Mouse (Mus musculus) thymus, postnatal 25 days (tissue): ENCODE measurements around the gene Platr25.
A peak's percentile ranks its signal among the peaks of the same experiment; 100 is the strongest.
"Not testable (repeated sequence)": the region's sequence is repeated elsewhere in the genome, so short reads cannot be mapped to it uniquely, and the experiment has no call there.

Experiments used
- DNase-seq: peaks from one replicate; pipeline ENCODE4 v3.0.0; 2022

Platr25 gene

DNA sequence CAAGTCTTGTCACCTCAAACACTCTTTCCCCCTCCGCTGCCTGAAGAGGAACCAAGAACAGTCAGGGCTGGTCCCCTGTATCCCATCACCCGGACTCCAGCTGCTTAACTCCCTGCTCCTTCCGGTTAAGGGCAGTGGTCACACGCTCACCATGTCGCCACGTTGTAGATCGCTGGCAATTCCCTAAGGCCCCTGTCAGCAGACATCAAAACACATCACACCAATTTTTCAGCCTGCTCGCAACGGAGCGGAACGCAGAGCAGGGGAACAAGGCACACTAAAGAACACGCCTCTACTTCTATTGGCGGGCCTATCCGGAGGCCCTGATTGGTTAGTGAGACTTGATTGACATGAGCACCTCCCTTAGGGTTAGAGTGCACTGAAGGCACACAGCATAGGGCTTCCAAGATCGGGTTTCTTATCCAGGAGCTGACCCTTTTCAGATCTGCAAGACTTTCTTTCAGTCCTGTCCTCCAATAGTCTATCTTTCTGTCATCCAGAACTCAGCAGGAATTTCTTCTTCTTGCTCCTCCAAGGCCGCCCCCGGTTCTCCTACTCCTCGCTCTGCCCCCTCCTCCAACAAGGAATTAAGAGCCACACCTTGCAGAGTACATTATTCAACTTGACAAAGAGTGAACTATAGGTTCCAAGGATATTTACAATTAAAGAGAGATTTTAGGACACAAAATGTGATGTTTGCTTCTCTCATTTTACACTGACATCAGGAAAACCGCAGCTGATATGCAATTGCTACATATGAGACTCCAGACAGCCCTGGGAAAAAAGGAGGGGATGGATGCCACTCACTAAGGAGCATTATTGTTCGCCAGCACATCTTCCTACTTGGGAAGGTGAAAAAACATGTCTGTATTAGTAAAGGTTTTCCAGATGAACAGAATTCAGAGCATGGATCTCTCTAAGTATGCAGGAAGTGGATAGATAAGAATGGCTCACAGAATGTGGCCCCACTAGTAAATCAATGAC is at the start of gene Platr25:
TSS of gene Platr25 (minus strand) at position 278 of the 984 bp plus-strand sequence.
- DNase-seq: peak; percentile 74

DNA sequence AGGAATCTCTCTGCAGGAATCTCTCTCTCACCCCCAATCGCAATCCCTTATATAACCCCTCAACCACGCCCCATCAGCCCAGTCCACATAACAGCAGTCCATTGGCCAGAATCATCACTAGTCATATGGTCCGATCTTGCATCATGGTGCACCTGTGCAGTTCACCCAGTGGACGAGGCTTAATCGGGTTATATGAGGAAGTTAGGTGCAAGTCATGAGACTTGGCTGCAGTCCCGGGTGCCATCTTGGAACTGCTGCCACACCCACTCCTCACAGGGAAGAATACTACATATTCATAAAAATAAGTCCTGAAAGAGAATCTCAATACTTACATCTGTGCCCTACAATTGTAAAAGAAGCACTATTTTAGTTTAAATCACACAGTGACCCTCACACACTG is 47.5 kb upstream of the Platr25 start:
- DNase-seq: not testable (repeated sequence)

DNA sequence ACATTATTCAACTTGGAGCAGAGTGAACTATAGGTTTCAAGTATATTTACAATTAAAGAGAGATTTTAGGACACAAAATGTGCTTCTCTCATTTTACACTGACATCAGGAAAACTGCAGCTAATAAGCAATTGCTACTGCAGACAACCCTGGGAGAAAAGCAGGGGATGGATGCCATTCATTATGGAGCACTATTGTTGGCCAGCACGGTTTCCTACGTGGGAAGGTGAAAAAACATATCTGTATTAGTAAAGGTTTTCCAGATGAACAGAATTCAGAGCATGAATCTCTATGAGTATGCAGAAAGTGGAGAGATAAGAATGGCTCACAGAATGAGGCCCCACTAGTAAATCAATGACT is 25.6 kb upstream of the Platr25 start:
- DNase-seq: not testable (repeated sequence)

DNA sequence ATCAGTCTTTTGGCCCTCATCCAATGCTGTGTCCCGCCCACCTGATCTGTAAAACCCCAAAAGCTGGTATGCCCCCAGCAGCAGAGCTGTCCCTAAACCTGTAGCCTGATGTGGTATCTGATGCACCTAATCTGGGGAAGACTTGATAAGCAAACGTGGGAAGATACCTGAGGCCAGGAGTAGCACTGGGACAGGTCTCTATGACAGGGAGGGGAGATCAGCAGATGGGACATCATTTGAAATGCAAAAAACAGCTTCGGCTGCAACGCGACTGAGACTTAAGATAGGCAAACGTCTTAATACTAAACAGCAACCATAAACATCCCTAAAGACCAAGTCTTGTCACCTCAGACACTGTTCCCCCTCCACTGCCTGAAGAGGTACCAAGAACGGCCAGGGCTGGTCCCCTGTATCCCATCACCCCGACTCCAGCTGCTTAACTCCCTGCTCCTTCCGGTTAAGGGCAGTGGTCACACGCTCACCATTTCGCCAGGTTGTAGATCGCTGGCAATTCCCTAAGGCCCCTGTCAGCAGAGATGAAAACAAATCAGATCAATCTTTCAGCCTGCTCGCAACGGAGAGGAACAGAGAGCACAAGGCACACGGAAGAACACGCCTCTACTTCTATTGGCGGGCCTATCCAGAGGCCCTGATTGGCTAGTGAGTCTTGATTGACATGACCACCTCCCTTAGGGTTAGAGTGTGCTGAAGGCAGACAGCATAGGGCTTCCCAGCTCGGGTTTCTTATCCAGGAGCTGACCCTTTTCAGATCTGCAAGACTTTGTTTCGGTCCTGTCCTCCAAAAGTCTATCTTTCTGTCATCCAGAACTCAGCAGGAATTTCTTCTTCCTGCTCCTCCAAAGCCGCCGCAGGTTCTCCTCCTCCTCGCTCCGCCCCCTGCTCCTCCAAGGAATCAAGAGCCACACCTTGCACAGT is 25.0 kb upstream of the Platr25 start, which contains the start of gene Gm5141:
TSS of gene Gm5141 (minus strand) at position 610 of the 936 bp plus-strand sequence.
- peak; percentile 57 for DNase-seq

DNA sequence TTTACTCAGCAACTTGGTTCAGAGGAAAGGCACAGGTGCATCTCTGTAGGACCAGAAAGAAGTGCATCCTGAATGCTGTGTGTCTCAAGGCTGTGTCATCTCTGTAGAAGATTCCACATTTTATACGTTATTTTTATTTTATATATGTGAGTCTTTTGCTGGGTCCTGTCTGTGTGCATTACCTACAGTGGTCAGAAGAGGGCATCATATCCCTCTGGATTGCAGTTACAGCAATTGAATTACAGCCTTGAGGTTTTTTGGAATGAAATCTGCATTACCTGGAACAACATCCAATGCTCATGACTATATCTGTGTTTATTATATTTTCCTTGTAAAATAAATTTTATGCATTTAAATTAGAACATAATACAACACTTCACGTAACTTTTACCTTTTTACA is 3.3 kb upstream of the Platr25 start:
- peak; percentile 42 for DNase-seq

DNA sequence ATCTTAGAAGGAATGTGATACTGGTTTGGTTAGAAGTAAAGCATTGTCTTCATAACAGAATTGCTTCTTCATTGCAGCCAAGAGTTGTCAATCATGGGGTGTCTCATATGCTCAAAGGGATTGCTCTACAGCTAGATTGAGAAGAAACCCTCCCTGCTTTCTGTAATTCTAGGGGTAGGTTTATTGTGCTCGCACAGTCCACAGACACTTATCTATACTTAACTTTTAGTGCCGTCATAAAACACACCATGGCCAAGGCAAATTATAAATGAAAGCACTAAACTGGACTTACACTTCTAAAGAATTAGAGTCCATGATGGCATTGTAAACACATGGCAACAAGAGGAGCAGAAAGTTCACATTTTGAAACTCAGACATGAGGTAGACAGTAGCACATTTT is 27.2 kb downstream of the Platr25 start:
- no peak for DNase-seq

DNA sequence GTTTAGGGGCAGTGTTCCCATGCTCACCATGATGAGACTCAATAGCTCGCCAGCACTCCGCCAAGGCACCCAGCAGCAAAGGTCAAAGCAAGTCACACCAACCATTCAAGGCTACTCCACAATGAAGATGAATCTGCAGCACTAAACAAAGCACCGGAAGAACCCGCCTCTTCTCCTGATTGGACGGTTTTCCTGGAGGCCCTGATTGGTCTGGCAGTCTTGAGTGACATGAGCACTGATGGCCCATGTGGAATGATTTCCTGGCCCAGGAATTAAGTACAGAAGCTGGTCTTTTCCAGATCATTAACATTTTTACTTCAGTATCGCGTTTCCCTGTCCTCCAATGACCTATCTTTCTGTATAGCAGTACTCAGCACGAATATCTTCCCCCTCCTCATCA is 47.9 kb downstream of the Platr25 start:
- not testable (repeated sequence) for DNase-seq

DNA sequence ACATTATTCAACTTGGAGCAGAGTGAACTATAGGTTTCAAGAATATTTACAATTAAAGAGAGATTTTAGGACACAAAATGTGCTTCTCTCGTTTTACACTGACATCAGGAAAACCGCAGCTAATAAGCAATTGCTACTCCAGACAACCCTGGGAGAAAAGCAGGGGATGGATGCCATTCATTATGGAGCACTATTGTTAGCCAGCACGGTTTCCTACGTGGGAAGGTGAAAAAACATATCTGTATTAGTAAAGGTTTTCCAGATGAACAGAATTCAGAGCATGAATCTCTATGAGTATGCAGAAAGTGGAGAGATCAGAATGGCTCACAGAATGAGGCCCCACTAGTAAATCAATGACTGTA is 75.2 kb downstream of the Platr25 start:
- DNase-seq: not testable (repeated sequence)

DNA sequence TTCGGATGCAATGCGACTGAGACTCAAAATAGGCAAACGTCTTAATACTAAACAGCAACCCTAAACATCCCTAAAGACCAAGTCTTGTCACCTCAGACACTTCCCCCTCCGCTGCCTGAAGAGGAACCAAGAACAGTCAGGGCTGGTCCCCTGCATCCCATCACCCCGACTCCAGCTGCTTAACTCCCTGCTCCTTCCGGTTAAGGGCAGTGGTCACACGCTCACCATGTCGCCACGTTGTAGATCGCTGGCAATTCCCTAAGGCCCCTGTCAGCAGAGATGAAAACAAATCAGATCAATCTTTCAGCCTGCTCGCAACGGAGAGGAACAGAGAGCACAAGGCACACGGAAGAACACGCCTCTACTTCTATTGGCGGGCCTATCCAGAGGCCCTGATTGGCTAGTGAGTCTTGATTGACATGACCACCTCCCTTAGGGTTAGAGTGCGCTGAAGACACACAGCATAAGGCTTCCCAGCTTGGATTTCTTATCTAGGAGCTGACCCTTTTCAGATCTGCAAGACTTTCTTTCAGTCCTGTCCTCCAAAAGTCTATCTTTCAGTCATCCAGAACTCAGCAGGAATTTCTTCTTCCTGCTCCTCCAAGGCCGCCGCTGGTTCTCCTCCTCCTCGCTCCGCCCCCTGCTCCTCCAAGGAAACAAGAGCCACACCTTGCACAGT is 75.8 kb downstream of the Platr25 start:
- peak; percentile 52 for DNase-seq

DNA sequence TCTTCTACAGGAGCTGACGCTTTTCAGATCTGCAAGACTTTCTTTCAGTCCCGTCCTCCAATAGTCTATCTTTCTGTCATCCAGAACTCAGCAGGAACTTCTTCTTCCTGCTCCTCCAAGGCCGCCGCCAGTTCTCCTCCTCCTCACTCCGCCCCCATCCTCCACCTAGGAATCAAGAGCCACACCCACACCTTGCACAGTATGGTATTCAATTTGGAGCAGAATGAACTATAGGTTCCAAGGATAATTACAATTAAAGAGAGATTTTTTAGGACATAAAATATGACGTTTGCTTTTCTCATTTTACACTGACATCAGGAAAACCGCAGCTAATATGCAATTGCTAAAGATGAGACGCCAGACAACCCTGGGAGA is 107.2 kb downstream of the Platr25 start:
- no peak for DNase-seq

DNA sequence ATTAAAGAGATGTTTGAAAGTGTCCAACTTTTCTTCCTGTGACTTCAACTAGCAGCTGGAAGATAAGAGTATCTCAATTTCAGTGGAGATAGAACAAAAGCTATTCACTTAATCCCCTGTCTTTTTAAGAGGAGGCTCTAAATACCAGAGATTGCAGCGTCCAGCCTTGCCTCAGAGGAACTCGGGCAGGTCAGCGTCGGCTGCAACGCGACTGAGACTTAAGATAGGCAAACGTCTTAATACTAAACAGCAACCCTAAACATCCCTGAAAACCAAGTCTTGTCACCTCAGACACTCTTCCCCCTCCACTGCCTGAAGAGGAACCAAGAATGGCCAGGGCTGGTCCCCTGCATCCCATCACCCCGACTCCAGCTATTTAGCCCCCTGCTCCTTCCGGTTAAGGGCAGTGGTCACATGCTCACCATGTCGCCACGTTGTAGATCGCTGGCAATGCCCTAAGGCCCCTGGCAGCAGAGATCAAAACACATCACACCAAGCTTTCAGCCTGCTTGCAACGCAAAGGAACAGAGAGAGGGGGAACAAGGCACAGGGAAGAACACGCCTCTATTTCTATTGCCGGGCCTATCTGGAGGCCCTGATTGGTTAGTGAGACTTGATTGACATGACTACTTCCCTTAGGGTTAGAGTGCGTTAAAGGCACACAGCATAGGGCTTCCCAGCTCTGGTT is 107.7 kb downstream of the Platr25 start:
- peak; percentile 73 for DNase-seq

DNA sequence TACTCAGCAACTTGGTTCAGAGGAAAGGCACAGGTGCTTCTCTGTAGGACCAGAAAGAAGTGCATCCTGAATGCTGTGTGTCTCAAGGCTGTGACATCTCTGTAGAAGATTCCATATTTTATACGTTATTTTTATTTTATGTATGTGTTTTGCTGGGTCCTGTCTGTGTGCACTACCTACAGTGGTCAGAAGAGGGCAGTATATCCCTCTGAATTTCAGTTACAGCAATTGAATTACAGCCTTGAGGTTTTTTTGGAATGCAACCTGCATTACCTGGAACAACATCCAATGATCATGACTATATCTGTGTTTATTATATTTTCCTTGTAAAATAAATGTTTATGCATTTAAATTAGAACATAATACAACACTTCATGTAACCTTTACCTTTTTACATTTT is 133.4 kb downstream of the Platr25 start:
- DNase-seq: peak; percentile 21

DNA sequence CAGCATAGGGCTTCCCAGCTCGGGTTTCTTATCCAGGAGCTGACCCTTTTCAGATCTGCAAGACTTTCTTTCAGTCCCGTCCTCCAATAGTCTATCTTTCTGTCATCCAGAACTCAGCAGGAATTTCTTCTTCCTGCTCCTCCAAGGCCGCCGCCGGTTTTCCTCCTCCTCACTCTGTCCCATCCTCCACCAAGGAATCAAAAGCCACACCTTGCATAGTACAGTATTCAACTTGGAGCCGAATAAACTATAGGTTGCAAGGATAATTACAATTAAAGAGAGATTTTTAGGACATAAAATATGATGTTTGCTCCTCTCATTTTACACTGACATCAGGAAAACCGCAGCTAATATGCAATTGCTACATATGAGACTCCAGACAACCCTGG is 136.2 kb downstream of the Platr25 start:
- not testable (repeated sequence) for DNase-seq

DNA sequence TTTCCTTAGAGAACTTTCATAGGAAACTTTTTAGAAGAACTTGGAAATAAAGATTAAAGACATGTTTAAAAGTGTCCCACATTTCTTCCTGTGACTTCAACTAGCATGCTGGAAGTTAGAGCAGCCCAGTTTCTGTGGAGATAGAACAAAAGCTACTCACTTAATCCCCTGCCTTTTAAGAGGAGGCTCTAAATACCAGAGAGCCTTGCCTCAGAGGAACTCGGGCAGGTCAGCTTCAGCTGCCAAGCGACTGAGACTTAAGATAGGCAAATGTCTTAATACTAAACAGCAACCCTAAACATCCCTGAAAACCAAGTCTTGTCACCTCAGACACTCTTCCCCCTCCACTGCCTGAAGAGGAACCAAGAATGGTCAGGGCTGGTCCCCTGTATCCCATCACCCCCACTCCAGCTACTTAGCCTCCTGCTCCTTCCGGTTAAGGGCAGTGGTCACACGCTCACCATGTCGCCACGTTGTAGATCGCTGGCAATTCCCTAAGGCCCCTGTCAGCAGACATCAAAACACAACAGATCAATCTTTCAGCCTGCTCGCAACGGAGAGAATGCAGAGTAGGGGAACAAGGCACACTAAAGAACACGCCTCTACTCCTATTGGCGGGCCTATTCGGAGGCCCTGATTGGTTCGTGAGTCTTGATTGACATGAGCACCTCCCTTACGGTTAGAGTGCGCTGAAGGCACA is 136.8 kb downstream of the Platr25 start, which contains the start of gene 6720489N17Rik:
TSS of gene 6720489N17Rik (minus strand) at position 606 of the 700 bp plus-strand sequence.
- DNase-seq: peak; percentile 86
